Mouse (Mus musculus) C2C12 (cell line): Measurements from ENCODE around the gene Pafah1b3. TPM values are rescaled to one million over a fixed set of nuclear protein-coding genes. Genes with fewer than 3 reads are reported as not detected.
A peak's percentile ranks its signal among the peaks of the same experiment; 100 is the strongest.

ENCODE experiments used
- H3K27me3 ChIP-seq: one replicate; pipeline ENCODE4 v1.6.1; 2011; ENCODE audit not compliant: control insufficient read depth, insufficient read depth, insufficient read length
- H3K36me3 ChIP-seq: one replicate; pipeline ENCODE4 v1.6.1; 2011; ENCODE audit not compliant: control insufficient read depth, insufficient read depth
- H3K4me3 ChIP-seq: one replicate; pipeline ENCODE4 v1.5.1; 2011; ENCODE audit warnings: mild to moderate bottlenecking, control low read depth; ENCODE audit not compliant: poor library complexity, insufficient read depth, severe bottlenecking
- H3K79me2 ChIP-seq: one replicate; pipeline ENCODE4 v1.6.1; 2011; ENCODE audit not compliant: control insufficient read depth, insufficient read depth
- H3K79me3 ChIP-seq: one replicate; pipeline ENCODE4 v1.6.1; 2011; ENCODE audit warnings: low read depth, control low read depth
- H3ac ChIP-seq: one replicate; pipeline ENCODE3; 2011; ENCODE audit warnings: low read depth; ENCODE audit not compliant: control insufficient read depth, insufficient read length
- CEBPB ChIP-seq: IDR thresholded peaks from one replicate; pipeline ENCODE4 v1.6.1; 2011; ENCODE audit warnings: low read depth, mild to moderate bottlenecking, control low read depth, moderate library complexity
- CTCF ChIP-seq: IDR thresholded peaks from one replicate; pipeline ENCODE4 v1.5.1; 2011; ENCODE audit not compliant: control insufficient read depth, insufficient read depth, insufficient read length
- FOSL1 ChIP-seq: IDR thresholded peaks from one replicate; pipeline ENCODE4 v1.8.0; 2011; ENCODE audit warnings: mild to moderate bottlenecking, low read length; ENCODE audit not compliant: poor library complexity, insufficient read depth, severe bottlenecking
- MAX ChIP-seq: IDR thresholded peaks from one replicate; pipeline ENCODE4 v1.6.1; 2011; ENCODE audit warnings: mild to moderate bottlenecking, control low read depth
- MYOD1 ChIP-seq: IDR thresholded peaks from one replicate; pipeline ENCODE4 v1.6.1; 2011; ENCODE audit warnings: low read depth; ENCODE audit not compliant: control insufficient read depth, insufficient read length
- MYOG ChIP-seq: IDR thresholded peaks from one replicate; pipeline ENCODE4 v1.6.1; 2011; ENCODE audit not compliant: control insufficient read depth, insufficient read length; ENCODE audit errors: extremely low read depth
- USF1 ChIP-seq: IDR thresholded peaks from one replicate; pipeline ENCODE4 v1.6.1; 2011; ENCODE audit warnings: low read depth, mild to moderate bottlenecking, control low read depth, moderate library complexity
- polyA plus RNA-seq: library from polyadenylated mRNA; unstranded; fragments of >200 nt; fragmentation: generic; extraction: Trizol; gene quantifications from one replicate; pipeline ENCODE4 v1.2.1, GENCODE M21; 2012; ENCODE audit warnings: missing spikeins

Gene Pafah1b3
- polyA plus RNA-seq, 1 experiment: 90.8 TPM

- H3K4me3 ChIP-seq: peak overlapping the region; percentile 6
- H3K79me2 ChIP-seq: peaks cover 33% of the 10 kb centered on the region
- H3K36me3 ChIP-seq: no peaks in the 10 kb centered on the region
- H3ac ChIP-seq: peak overlapping the region; percentile 46
- peaks cover 42% of the 10 kb centered on the region for H3K27me3 ChIP-seq
- TF ChIP-seq CEBPB (no peak), USF1 (no peak), MYOG (no peak)
- peaks cover 12% of the 10 kb centered on the region for H3K79me3 ChIP-seq
Measured at GRCm38 (mm10) chr7:25315306-25316041, 17.7 kb upstream of the Pafah1b3 start.

GRCm38 (mm10) chr7:25314606-25315305, 17.0 kb upstream of the Pafah1b3 start:
- Histone ChIP-seq H3K79me3 (peaks cover 10% of the 10 kb centered on the region), H3ac (no peak overlapping the region), H3K79me2 (peaks cover 26% of the 10 kb centered on the region), H3K27me3 (peaks cover 42% of the 10 kb centered on the region), H3K36me3 (no peaks in the 10 kb centered on the region), H3K4me3 (no peak overlapping the region)
- no peak for TF ChIP-seq MYOG
- TF ChIP-seq CTCF: no peak
- no peak for TF ChIP-seq MAX
- no peak for TF ChIP-seq FOSL1
- TF ChIP-seq CEBPB: no peak
- TF ChIP-seq USF1: no peak
- no peak for TF ChIP-seq MYOD1

- TF ChIP-seq MYOG: no peak
- no peak for TF ChIP-seq MAX
- TF ChIP-seq MYOD1: no peak
- H3ac ChIP-seq: no peak overlapping the region
- no peak overlapping the region for H3K4me3 ChIP-seq
- H3K36me3 ChIP-seq: no peaks in the 10 kb centered on the region
- H3K79me3 ChIP-seq: peaks cover 3% of the 10 kb centered on the region
- H3K27me3 ChIP-seq: peaks cover 56% of the 10 kb centered on the region
- peaks cover 12% of the 10 kb centered on the region for H3K79me2 ChIP-seq
Measured at GRCm38 (mm10) chr7:25313325-25313724, 15.5 kb upstream of the Pafah1b3 start.

- Histone ChIP-seq H3K4me3 (no peak overlapping the region), H3ac (no peak overlapping the region), H3K27me3 (peaks cover 74% of the 10 kb centered on the region), H3K79me2 (no peaks in the 10 kb centered on the region), H3K36me3 (no peaks in the 10 kb centered on the region), H3K79me3 (no peaks in the 10 kb centered on the region)
- TF ChIP-seq MYOG: no peak
- no peak for TF ChIP-seq CEBPB
- no peak for TF ChIP-seq MAX
- TF ChIP-seq FOSL1: no peak
- no peak for TF ChIP-seq MYOD1
- no peak for TF ChIP-seq CTCF
- TF ChIP-seq USF1: no peak
Measured at GRCm38 (mm10) chr7:25311193-25311592, 13.4 kb upstream of the Pafah1b3 start.

GRCm38 (mm10) chr7:25309425-25309824, 11.6 kb upstream of the Pafah1b3 start:
- Histone ChIP-seq H3K4me3 (no peak overlapping the region), H3K27me3 (peaks cover 74% of the 10 kb centered on the region), H3K79me2 (no peaks in the 10 kb centered on the region), H3ac (no peak overlapping the region), H3K36me3 (no peaks in the 10 kb centered on the region), H3K79me3 (no peaks in the 10 kb centered on the region)
- TF ChIP-seq MAX: no peak
- no peak for TF ChIP-seq FOSL1
- no peak for TF ChIP-seq CEBPB
- TF ChIP-seq MYOG: no peak
- TF ChIP-seq MYOD1: no peak
- no peak for TF ChIP-seq CTCF
- TF ChIP-seq USF1: no peak

GRCm38 (mm10) chr7:25308702-25309318, 11.0 kb upstream of the Pafah1b3 start:
- Histone ChIP-seq H3K4me3 (no peak overlapping the region), H3K27me3 (peaks cover 75% of the 10 kb centered on the region), H3ac (no peak overlapping the region), H3K79me2 (no peaks in the 10 kb centered on the region), H3K79me3 (no peaks in the 10 kb centered on the region), H3K36me3 (no peaks in the 10 kb centered on the region)
- TF ChIP-seq MYOG (no peak), USF1 (no peak), MYOD1 (no peak), MAX (no peak), FOSL1 (no peak), CEBPB (no peak), CTCF (no peak)
